Mouse (Mus musculus): Measurements from ENCODE around the gene Trnp1. TPM values are rescaled to one million over a fixed set of nuclear protein-coding genes. Genes with fewer than 3 reads are reported as not detected.

The Trnp1 gene
- polyA plus RNA-seq, 1 experiment from 2014 or later, result 0.21 TPM

DNA sequence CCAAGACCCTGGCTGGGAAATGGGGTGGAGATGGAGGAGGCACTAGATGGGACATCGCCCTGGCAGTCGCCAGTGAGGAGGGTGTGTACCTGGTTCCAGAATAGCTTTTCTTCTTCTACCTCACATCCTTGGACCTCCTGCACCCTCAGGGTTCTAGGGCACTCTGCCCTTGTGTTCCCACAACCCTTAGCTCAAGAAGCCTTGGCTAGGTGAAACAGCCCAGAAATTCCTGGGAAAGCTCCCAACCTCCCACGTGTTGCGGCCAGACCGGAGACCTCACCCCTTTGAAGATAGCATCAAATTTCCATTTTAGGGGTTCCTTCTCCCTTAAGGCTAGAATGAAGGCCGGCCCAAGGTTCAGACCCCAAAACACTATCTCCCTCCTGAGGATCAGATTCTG lies 17.6 kb downstream of the Trnp1 start:
- 41% methylated on average over 6 of the region's 6 CpGs for WGBS
- Histone ChIP-seq H3K9ac (ENCODE audit: low read depth, low read length) (no peak overlapping the region), H3K9me3 (ENCODE audit: control insufficient read depth, low read length) (no peaks in the 10 kb centered on the region), H3K4me3 (ENCODE audit: low read depth, low read length) (peak overlapping the region; percentile 49), H3K4me2 (peak overlapping the region; percentile 77), H3K27me3 (replicated peaks; ENCODE audit: control insufficient read depth, insufficient read depth, low read length) (peaks cover 67% of the 10 kb centered on the region), H3K4me1 (replicated peaks; ENCODE audit: control insufficient read depth, insufficient read depth, low read length) (peaks cover 12% of the 10 kb centered on the region), H3K27ac (ENCODE audit: low read depth, low read length) (no peak overlapping the region), H3K36me3 (ENCODE audit: control insufficient read depth, insufficient read depth, low read length) (no peaks in the 10 kb centered on the region)
- no peak for ATAC-seq (replicated peaks; ENCODE audit: low FRiP score)
- DNase-seq (ENCODE audit: low spot score), result no peak

DNA sequence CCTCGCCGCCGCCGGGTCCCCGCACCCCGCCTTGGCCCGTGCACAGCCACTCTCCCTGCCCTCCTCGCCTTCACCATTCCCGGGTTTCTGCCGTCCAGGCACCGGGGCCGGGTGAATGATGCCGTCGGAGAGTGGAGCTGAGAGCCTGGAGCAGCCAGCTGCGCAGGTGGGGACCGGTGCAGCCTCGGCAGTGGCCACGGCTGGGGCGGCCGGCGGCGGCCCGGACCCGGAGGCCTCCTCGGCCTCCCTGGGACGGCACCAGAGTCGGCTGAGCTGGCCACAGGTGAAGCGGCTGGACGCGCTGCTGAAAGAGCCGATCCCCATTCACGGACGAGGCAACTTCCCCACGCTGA lies 18.2 kb downstream of the Trnp1 start:
- H3K4me3 ChIP-seq (ENCODE audit: low read depth, low read length), result peak overlapping the region; percentile 49
- 7% methylated on average over 34 of the region's 34 CpGs for WGBS
- H3K27me3 ChIP-seq (replicated peaks; ENCODE audit: control insufficient read depth, insufficient read depth, low read length), result peaks cover 65% of the 10 kb centered on the region
- DNase-seq (ENCODE audit: low spot score) (no peak), ATAC-seq (replicated peaks; ENCODE audit: low FRiP score) (no peak)
- H3K4me1 ChIP-seq (replicated peaks; ENCODE audit: control insufficient read depth, insufficient read depth, low read length), result peaks cover 12% of the 10 kb centered on the region
- H3K27ac ChIP-seq (ENCODE audit: low read depth, low read length), result no peak overlapping the region
- H3K36me3 ChIP-seq (ENCODE audit: control insufficient read depth, insufficient read depth, low read length), result no peaks in the 10 kb centered on the region
- H3K4me2 ChIP-seq, result peak overlapping the region; percentile 77
- no peaks in the 10 kb centered on the region for H3K9me3 ChIP-seq (ENCODE audit: control insufficient read depth, low read length)
- H3K9ac ChIP-seq (ENCODE audit: low read depth, low read length), result peak overlapping the region; percentile 40; the same call in 1 of the 2 replicates

DNA sequence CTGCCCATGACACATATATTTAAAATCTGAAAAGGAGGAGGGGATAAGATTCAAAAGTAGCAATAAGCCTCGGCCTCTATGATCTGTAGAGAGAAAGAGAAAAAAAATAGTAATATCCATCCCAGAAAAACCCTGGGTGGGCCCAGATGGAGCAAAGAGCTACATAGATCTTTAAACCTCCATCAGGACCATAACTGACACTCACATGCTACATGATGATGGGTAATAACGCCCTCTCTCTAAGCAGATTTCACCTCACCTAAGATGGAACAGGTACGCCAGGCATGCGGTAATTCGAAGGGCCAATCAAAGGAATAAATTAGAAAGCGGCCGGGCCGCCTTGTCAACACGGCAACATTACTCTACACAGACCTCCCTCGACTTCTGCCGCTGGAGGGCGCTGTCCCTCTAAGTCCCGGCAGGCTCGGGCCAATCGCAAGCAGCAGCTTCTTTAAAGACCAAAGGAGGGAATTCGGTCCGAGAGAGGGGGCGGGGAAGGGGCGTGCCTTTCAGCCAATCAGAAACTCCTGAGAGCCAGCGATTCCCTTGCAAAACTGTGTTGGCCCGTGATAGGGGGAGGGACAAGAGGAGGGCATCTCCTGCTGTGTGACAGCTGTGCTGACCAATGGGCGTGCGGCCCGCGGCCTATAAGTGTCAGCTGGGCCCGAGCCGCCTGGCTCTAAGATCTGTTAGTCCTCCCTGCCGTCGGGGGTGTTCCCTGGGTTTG lies 18.7 kb downstream of the Trnp1 start, which contains the start of gene Tent5b:
Tent5b (plus strand) TSS at position 675 of the 727 bp plus-strand sequence.
- H3K27me3 ChIP-seq (replicated peaks; ENCODE audit: control insufficient read depth, insufficient read depth, low read length), result peaks cover 63% of the 10 kb centered on the region
- peak within 1 kb of the TSS; percentile 40; the same call in 1 of the 2 replicates for H3K9ac ChIP-seq (ENCODE audit: low read depth, low read length)
- whole genome bisulfite sequencing, result 4% methylated on average over 29 of the region's 29 CpGs
- H3K4me1 ChIP-seq (replicated peaks; ENCODE audit: control insufficient read depth, insufficient read depth, low read length), result peaks cover 11% of the 10 kb centered on the region
- H3K4me3 ChIP-seq (ENCODE audit: low read depth, low read length), result peak within 1 kb of the TSS; percentile 49
- H3K9me3 ChIP-seq (ENCODE audit: control insufficient read depth, low read length), result no peaks in the 10 kb centered on the region
- H3K4me2 ChIP-seq, result peak within 1 kb of the TSS; percentile 77
- H3K27ac ChIP-seq (ENCODE audit: low read depth, low read length), result no peak within 1 kb of the TSS
- no peaks in the 10 kb centered on the region for H3K36me3 ChIP-seq (ENCODE audit: control insufficient read depth, insufficient read depth, low read length)
- DNase-seq (ENCODE audit: low spot score) (peak; percentile 96), ATAC-seq (replicated peaks; ENCODE audit: low FRiP score) (peak; percentile 99)

DNA sequence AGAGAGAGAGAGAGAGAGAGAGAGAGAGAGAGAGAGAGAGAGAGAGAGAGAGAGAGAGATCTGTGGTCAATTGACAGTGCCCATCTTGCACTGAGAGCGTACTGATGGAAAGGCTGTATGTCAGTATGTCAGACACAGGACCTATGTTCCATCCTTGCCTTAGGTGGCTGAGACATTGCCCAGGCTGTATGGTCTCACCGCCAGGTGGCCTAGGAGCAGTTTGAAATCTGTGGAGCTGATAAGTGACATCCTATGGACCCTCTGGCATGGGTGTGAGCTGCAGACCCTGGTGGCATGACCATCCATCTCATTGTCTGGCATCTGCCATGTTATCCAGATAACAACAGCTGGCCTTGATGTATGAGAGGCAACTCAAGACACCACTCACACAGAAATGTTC lies 24.5 kb downstream of the Trnp1 start:
- H3K36me3 ChIP-seq (ENCODE audit: control insufficient read depth, insufficient read depth, low read length), result no peaks in the 10 kb centered on the region
- no peak overlapping the region for H3K9ac ChIP-seq (ENCODE audit: low read depth, low read length)
- H3K4me1 ChIP-seq (replicated peaks; ENCODE audit: control insufficient read depth, insufficient read depth, low read length), result peaks cover 3% of the 10 kb centered on the region; the same call in 1 of the 2 replicates
- H3K9me3 ChIP-seq (ENCODE audit: control insufficient read depth, low read length), result peaks cover 4% of the 10 kb centered on the region; the same call in 1 of the 2 replicates
- WGBS, result 37% methylated on average over 2 of the region's 2 CpGs
- no peak overlapping the region for H3K4me3 ChIP-seq (ENCODE audit: low read depth, low read length)
- H3K27me3 ChIP-seq (replicated peaks; ENCODE audit: control insufficient read depth, insufficient read depth, low read length), result peaks cover 30% of the 10 kb centered on the region
- no peak for ATAC-seq (replicated peaks; ENCODE audit: low FRiP score)
- no peak for DNase-seq (ENCODE audit: low spot score)
- H3K4me2 ChIP-seq, result no peak overlapping the region
- no peak overlapping the region for H3K27ac ChIP-seq (ENCODE audit: low read depth, low read length)

DNA sequence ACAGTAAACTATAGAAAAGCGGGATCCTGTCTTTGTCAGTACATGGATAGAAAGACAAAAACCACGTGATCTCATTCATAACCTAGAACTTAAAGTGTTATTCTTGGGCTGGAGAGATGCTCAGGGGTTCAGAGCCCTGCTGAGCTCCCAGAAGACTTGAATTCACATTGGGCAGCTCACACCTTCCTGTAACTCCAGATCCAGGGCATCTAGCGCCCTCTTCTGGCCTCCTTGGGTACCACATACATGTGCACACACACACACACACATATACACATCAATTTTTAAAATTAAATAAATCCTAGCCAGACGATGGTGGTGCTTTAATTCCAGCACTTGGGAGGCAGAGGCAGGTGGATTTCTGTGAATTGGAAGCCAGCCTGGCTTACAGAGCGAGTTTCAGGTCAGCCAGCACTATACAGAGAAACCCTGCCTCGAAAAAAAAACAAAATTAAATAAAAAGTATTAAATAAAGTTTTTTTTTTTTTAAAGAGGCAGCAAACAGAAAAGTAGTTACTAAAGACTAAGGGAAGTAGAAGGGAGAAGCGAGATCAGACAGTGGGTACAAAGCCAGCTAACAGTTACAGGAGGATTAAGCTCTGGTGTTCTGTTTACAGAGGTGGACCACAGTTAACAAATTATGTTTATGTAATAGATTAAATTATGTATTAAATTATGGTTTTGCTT lies 27.1 kb downstream of the Trnp1 start:
- no peak overlapping the region for H3K27ac ChIP-seq (ENCODE audit: low read depth, low read length)
- no peak overlapping the region for H3K4me2 ChIP-seq
- H3K9ac ChIP-seq (ENCODE audit: low read depth, low read length), result no peak overlapping the region
- no peak for DNase-seq (ENCODE audit: low spot score)
- H3K9me3 ChIP-seq (ENCODE audit: control insufficient read depth, low read length), result peaks cover 4% of the 10 kb centered on the region; the same call in 1 of the 2 replicates
- peaks cover 6% of the 10 kb centered on the region; the same call in 1 of the 2 replicates for H3K4me1 ChIP-seq (replicated peaks; ENCODE audit: control insufficient read depth, insufficient read depth, low read length)
- H3K4me3 ChIP-seq (ENCODE audit: low read depth, low read length), result no peak overlapping the region
- ATAC-seq (replicated peaks; ENCODE audit: low FRiP score), result no peak
- 77% methylated on average over 7 of the region's 7 CpGs for WGBS
- H3K27me3 ChIP-seq (replicated peaks; ENCODE audit: control insufficient read depth, insufficient read depth, low read length), result peaks cover 20% of the 10 kb centered on the region
- H3K36me3 ChIP-seq (ENCODE audit: control insufficient read depth, insufficient read depth, low read length), result no peaks in the 10 kb centered on the region

DNA sequence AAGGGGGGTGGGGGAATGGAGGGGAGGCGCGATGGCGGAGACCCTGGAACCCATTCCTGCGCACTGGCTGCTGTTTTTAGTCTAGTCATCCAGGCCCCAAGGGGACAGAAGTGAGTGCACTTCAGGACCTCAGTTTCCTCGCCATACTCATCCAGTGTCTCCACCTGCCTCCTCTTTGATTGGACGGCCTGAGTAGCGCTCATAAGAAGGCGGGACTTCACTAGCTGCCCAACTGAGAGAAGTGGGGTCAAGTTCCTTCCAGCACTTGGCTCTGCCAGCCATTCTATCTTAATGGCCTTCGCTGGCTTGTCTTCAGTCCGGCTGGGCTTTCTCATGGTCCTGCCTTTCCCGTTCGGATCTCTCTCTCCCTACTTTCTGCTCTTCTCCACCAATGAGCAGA lies 29.2 kb downstream of the Trnp1 start:
- 24% methylated on average over 12 of the region's 12 CpGs for WGBS
- H3K27me3 ChIP-seq (replicated peaks; ENCODE audit: control insufficient read depth, insufficient read depth, low read length), result peaks cover 14% of the 10 kb centered on the region
- peaks cover 4% of the 10 kb centered on the region; the same call in 1 of the 2 replicates for H3K9me3 ChIP-seq (ENCODE audit: control insufficient read depth, low read length)
- no peak overlapping the region for H3K9ac ChIP-seq (ENCODE audit: low read depth, low read length)
- DNase-seq (ENCODE audit: low spot score), result no peak
- no peak for ATAC-seq (replicated peaks; ENCODE audit: low FRiP score)
- H3K4me1 ChIP-seq (replicated peaks; ENCODE audit: control insufficient read depth, insufficient read depth, low read length), result peaks cover 6% of the 10 kb centered on the region; the same call in 1 of the 2 replicates
- no peak overlapping the region for H3K4me3 ChIP-seq (ENCODE audit: low read depth, low read length)
- no peak overlapping the region for H3K27ac ChIP-seq (ENCODE audit: low read depth, low read length)
- peak overlapping the region; percentile 69 for H3K4me2 ChIP-seq
- H3K36me3 ChIP-seq (ENCODE audit: control insufficient read depth, insufficient read depth, low read length), result no peaks in the 10 kb centered on the region

DNA sequence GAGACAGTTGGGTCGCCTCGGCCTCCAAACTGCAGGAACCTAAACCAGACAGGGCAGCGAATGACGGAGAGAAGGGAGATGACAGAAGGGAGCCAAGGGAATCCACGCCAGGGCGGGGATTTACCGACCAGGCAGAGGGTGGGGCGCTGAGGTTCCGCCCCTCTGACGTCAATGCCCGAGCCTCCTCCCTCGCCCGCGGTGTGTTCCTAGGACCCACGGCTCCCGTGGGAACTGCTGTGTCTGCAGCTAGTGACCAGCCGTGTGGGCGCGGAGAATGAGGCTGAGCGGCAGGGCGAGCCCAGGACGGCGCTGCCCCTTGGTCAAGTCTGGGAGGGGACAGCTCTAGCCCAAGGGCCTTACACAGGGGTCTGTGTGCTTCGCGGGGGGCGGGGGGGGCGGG lies 30.3 kb downstream of the Trnp1 start:
- Histone ChIP-seq H3K27me3 (replicated peaks; ENCODE audit: control insufficient read depth, insufficient read depth, low read length) (peaks cover 14% of the 10 kb centered on the region), H3K36me3 (ENCODE audit: control insufficient read depth, insufficient read depth, low read length) (no peaks in the 10 kb centered on the region), H3K4me3 (ENCODE audit: low read depth, low read length) (peak overlapping the region; percentile 45), H3K9ac (ENCODE audit: low read depth, low read length) (no peak overlapping the region; the same call in 1 of the 2 replicates), H3K27ac (ENCODE audit: low read depth, low read length) (no peak overlapping the region), H3K4me1 (replicated peaks; ENCODE audit: control insufficient read depth, insufficient read depth, low read length) (peaks cover 7% of the 10 kb centered on the region), H3K9me3 (ENCODE audit: control insufficient read depth, low read length) (peaks cover 4% of the 10 kb centered on the region; the same call in 1 of the 2 replicates), H3K4me2 (peak overlapping the region; percentile 69)
- under 1% methylated on average over 27 of the region's 27 CpGs for WGBS
- DNase-seq (ENCODE audit: low spot score), result peak; percentile 62
- no peak; the same call in 1 of the 2 replicates for ATAC-seq (replicated peaks; ENCODE audit: low FRiP score)

DNA sequence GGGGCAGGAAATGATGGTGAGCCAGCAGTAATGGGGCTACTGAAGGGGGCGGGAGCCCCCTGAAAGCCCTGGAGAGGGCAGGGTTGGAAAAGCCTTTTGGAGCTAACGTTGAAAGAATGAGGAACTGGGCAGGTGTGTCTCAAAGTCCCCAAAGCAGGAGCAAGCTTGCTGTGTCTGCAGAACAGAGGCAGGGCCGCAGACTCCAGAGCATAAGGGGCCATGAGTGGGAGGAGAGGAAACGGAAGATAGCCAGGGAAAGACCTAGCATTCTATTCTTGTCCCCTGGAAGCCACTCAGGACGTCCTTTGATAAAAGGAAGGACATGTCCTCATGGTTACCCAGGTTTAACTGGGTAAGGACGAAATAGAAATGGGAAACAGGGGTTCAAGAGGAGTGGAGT lies 35.2 kb downstream of the Trnp1 start:
- H3K4me2 ChIP-seq, result no peak overlapping the region

More for the DNA sequence above, 35.2 kb downstream of the Trnp1 start:
- Histone ChIP-seq H3K9ac (ENCODE audit: low read depth, low read length) (no peak overlapping the region), H3K36me3 (ENCODE audit: control insufficient read depth, insufficient read depth, low read length) (no peaks in the 10 kb centered on the region), H3K4me1 (replicated peaks; ENCODE audit: control insufficient read depth, insufficient read depth, low read length) (peaks cover 6% of the 10 kb centered on the region), H3K9me3 (ENCODE audit: control insufficient read depth, low read length) (no peaks in the 10 kb centered on the region), H3K4me3 (ENCODE audit: low read depth, low read length) (no peak overlapping the region), H3K27me3 (replicated peaks; ENCODE audit: control insufficient read depth, insufficient read depth, low read length) (no peaks in the 10 kb centered on the region), H3K27ac (ENCODE audit: low read depth, low read length) (peak overlapping the region; percentile 55; the same call in 1 of the 2 replicates)
- DNase-seq (ENCODE audit: low spot score) (no peak), ATAC-seq (replicated peaks; ENCODE audit: low FRiP score) (no peak)
- 38% methylated on average over 6 of the region's 6 CpGs for WGBS

All from liver, embryonic 11.5 days (tissue).